Mouse (Mus musculus) mouse trophoblast stem cell (cell line): ENCODE results near the gene Insl6.

ENCODE experiments used
- in situ Hi-C, 2 experiments: fragments of 300-500 bp; cut with MseI, MboI; formaldehyde crosslinking; loops; 2 replicates in 1 of 2; 3 replicates in 1 of 2; pipeline ENCODE4 v1.15.1; 2025

Insl6 gene

DNA sequence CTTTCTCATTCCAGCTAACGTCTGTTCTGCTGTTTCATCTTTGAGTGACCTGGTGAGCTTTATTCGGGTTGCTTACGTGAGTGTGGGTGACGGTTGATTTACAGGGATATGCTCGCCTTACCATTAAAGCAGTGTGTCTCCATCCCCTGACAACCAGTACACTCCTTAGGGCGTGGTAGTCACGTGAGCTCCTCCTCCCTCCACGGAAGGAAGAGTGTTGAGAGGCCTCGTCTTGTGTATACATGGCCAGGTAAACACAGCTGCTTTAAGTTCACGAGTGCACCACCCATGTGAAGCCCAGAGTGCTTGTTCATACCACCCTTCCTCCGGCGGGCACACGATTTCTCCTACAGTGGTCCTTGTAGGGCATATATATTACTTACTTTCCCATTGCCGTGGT lies 33.6 kb downstream of the Insl6 start:
- in situ Hi-C loops: no loop called here

DNA sequence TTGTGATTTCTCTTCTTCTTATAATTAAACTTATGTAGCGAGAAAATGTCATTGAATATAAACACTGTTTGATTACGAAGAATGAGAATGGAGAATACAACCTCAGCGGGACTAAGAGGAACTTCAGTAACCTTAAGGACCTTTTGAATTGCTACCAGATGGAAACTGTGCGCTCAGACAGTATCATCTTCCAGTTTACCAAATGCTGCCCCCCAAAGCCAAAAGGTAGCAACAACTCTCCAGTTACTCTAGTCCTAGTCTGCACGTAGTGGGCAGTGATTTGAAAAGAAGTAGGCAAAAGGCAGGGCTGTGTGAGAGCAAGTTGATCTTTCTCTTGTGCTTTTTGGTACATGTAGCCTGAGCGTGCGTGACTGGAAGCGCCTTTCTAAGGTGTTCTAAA lies 37.3 kb downstream of the Insl6 start:
- in situ Hi-C loops: no loop called here

DNA sequence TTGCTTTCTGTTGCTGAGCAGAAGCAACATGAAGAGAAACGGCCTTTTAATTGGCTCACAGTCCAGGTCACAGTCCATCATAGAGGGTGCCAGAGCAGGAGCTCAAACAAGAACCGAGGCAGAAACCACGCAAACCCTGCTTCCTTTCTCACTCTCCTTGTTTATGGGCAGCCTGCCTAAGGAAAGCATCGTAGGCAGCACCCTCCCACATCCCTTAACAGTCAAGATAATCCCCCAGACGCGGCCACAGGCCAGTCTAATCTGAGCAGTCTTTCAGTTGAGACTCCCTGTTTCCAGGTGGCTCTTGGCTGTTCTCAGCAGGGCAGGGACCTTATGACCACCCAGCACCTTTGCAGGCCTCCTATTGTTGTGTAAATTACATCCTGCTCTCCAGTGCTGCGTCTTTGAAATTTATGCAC lies 39.7 kb downstream of the Insl6 start:
- in situ Hi-C loops: no loop called here

DNA sequence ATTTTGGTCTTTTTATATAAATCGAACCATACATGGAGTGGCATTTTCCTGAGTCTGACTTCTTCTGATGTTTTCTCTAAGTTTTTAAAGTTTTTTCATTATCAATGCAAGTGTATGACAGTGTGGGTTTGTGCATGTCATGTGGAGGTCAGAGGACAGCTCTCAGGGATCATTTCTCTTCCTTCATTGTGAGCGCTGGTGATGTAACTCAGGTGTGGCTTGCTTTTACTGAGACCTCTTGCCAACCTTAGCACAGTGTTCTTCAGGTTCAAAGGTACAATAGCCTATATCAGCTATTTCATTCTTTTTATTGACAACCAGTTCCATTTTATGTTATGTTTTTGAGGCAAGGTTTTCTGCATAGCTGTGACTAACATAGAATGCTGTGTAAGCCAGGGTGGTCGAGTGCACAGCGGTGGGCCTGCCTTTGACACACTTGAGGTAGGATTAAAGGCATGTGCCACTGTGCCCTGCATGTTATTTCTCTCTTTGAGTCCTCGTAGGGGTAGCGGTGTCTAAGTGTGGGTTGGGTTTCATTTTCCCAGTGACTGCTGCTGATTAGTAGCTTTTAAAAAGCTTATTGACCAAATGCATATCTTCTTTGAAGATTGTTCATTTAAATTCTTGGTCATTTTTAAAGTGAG lies 46.1 kb downstream of the Insl6 start:
- in situ Hi-C loops: no loop called here

DNA sequence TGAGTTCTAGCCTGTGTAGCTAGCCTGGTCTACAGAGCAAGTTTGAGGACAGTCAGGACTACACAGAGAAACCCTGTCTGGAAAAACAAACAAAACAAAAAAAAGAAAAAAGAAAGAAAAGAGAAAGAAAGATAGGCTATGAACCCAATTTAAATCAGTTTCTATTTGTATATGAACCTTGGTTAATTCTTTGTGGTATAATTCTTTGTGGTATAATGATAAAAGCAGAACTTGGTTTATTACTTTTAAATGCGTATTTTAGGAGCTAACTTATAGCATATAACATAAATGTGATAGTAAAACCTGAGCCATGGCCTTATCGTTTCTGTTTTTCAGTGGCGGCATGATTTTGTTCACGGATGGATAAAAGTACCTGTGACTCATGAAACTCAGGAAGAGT lies 48.7 kb downstream of the Insl6 start:
- in situ Hi-C loops: no loop called here

DNA sequence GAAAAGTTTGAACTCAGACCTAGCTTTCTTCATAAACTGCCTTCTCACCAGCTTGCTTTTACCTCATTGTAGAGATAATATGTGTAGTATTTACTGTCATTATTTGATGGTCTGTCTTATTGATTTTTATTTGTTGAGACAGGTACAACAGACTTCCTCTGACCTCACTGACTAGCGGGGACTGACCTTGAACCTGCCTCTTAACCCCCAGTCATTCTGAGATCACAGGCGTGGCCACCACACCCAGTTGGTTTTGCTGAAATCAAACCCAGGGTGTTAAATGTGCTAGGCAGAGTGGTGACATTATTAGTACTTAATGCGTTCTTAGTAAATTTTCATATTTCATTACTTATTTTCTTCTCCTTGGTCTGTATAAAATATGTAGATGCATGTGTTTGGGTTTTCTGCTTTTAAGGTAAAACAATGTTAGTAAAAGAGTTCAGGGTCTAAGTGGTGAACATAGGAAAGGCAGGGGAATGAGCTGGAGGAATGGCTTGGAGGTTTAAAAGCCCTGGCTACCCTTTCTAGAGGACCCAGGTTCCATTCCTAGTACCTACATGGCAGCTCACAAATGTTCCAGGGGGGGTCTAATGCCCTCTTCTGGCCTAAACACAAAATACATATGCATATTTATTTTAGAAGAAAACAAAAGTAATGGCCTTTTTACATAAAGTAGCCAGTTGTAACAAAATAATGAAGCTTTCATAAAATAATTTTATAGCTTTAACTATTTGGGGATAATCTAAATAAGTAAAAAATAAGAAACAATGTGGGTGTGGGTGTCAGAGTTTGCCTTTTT lies 52.9 kb downstream of the Insl6 start:
- in situ Hi-C loops: no loop called here
